Mouse (Mus musculus): Measurements from ENCODE around the gene M6pr.

Gene M6pr

DNA sequence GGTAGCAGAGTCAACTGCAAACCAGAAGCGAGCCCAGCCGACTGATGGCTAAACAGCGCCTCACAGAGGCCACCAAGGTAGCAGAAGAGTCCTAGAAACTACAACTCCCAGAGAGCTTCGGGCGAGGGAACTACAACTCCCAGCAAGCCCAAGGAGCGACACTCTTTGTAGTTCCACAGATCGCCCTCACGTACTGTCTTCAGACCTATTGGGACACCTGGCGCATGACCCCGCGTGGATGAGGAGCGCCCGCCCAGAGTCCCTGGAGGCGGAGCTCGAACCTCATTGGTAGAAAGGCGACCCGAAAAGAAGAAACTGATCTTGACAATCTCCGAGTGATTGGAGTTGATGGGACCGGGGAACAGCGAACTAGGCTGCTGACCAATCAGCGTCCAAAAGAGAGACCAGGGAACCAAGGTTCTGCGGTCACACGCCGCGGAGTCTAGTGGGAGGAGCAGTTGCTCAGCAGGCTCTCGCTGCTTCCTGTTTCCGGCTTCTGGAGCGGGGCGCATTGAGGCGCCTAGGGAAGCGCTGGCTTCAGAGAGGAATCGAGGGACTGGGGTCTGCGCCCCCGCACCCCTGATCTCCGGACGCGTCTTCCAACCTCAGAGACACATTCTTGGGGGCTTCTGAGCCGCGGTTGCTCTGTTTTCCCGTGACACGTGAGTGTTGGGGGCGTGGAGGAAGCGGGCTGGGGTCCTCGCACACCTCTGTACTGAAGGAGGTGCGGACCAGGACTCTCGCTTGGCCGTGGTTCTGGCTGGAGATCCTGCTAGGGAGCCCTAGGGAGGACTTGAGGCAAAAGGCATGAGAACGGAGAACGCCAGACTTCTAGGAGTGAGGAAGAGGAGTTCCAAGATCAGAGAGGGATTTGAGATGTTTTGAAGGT lies at the start of gene M6pr:
TSS of gene M6pr (plus strand) at position 216 of the 889 bp plus-strand sequence.
- peak; percentile 95 to 99 for DNase-seq

DNA sequence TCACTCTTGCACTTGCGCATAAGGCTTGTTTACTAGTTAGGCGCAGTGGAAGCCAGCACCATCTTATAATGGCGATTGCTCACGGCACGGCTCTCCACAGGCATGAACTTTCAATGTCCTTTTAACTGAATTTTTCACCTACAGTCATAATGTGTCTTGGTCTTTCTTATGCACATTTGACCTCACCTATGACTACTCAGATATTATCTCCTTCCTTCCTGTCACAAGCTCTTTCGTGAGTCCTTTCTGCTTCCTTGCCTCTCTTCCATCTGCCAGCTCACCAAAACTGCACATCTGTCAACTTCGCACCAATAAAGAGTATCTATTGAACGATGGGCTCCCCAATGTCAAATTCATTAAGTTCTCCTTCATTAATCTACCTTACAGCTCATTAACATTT lies 46.0 kb upstream of the M6pr start:
- DNase-seq = no peak

- peak; percentile 19 to 48 for DNase-seq
These were observed 40.0 kb upstream of the M6pr start for GRCm38 (mm10) chr6:122268561-122268960.

GRCm38 (mm10) chr6:122269170-122269569 lies 39.4 kb upstream of the M6pr start:
- DNase-seq = no peak

GRCm38 (mm10) chr6:122270152-122270551 lies 38.4 kb upstream of the M6pr start:
- no peak for DNase-seq

- no peak for DNase-seq
These were observed 34.0 kb upstream of the M6pr start for GRCm38 (mm10) chr6:122274546-122274945.

DNA sequence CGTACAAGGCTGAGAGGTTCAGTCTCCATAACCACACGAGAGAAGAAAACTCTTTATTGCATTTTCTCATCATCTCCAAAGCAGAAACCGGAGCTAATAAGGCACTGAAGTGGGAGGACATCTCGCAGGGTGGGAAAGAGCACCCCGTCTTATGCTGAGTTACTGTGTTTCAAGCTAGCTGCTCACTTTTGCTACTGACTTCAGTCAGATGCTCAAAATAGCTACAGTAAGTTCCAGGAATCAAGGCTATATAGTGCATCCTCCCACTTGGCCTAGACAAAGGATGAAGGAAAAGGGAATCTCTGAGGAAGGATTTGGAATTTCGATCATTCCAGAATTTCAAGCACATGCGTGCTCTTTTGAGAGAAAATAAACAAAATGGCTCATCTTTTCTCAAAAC lies 32.0 kb upstream of the M6pr start:
- no peak for DNase-seq

DNA sequence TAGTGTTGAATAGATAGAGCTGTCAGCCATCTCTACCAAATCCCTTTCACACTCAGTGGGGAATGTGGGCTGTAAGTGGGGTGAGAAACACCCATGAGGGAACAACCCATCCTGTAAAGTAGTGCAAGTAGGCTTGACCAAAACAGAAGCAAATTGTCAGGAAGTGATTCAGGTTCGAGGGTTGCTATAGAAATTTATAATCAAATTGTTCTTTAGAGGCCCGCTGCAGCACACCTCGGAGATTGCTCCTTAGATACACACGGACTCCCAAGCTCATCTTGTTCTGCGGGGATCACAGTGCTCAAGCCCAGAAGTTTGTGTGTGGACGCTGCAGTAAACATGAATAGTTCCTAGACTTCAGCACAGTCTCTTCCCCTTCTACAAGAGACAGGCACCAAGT lies 25.7 kb upstream of the M6pr start, which contains the start of gene Klrg1:
TSS of gene Klrg1 (minus strand) at position 101 of the 400 bp plus-strand sequence.
- no peak for DNase-seq

- no peak for DNase-seq
These were observed 25.1 kb upstream of the M6pr start for GRCm38 (mm10) chr6:122283429-122283828.

DNA sequence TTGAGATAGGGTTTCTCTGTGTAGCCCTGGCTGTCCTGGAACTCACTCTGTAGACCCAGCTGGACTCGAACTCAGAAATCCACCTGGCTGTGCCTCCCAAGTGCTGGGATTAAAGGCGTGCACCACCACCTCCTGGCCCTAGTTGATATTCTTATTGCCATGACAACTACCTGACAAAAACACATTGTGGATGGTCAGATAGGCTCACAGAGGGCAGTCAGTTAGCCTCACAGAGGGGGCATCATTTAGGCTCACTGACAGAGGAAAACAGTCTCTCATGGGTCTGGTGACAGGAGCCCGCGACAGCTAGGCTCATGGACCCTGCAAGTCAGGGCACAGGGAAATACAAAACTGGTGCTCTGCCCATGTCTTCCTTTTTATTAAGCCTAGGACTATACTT lies 24.2 kb upstream of the M6pr start:
- no peak for DNase-seq

DNA sequence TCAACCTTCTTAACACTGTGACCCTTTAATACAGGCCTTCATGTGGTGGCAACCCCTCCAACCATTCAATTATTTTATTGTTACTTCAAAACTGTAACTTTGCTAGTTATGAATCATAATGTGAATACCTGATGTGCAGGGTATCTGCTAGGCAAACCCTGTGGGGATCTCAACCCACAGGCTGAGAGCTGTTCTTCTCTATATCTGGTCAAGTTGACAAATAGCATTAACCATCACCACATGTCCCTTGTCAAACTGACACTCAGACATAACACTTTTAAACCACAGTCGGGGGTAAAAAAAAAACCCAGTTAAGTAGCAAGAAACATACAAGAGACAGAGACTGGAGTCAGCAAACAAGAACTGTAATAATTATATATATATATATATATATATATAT lies 23.7 kb upstream of the M6pr start:
- DNase-seq = no peak

DNA sequence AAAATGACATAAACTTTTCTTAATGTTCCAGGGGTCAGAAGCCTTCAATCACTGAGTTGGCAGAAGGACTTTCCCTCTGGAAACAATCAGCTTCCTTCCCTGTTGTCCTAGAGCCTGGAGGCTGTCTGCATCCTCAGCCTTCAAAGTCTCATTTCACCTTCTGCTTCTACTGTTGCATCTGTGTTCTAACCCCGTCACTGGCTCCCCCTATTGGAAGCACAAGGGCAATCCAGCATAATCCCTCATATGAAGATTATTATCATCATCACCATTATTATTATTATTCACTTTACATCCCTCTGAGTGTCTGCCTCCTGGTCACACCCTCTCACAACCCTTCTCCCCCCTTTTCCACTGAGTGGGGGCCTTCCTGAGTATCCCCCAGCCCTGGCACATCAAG lies 20.3 kb upstream of the M6pr start:
- no peak for DNase-seq

DNA sequence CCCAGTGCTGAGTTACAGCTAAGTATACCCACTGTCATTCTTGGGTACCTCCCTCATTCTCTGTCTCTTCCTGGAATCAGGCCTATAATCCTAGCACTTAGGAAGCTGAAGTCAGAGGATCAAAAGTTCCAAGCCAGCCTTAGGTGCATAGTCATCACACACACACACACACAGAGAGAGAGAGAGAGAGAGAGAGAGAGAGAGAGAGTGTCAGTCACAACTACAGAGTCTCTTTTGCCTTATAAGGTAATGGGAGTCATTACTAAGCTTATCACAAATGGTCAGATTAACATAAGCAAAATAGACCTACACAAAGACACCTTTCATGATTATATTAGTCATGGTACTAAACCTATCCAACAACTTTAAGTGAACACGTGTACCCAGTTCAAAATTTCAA lies 19.2 kb upstream of the M6pr start:
- DNase-seq = no peak

GRCm38 (mm10) chr6:122290253-122290652 lies 18.3 kb upstream of the M6pr start:
- no peak for DNase-seq

DNA sequence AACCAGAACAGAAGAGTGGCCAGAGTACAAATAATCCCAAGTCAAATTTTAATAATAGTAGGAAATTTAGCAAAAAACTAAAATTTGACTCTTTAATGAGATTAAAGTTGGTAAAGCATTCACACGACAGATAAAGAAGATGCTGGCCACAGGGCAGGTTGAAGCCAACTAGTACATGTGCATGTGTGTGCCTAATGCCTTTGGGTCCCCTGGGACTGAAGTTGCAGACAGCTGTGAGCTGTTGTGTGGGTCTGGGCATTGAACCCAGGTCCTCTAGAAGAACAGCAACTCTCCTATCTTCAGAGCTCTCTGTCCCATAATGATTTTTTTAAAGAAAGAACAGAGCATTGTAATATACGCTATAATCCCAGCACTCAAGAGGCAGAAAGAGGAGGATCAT lies 17.3 kb upstream of the M6pr start:
- no peak for DNase-seq

DNA sequence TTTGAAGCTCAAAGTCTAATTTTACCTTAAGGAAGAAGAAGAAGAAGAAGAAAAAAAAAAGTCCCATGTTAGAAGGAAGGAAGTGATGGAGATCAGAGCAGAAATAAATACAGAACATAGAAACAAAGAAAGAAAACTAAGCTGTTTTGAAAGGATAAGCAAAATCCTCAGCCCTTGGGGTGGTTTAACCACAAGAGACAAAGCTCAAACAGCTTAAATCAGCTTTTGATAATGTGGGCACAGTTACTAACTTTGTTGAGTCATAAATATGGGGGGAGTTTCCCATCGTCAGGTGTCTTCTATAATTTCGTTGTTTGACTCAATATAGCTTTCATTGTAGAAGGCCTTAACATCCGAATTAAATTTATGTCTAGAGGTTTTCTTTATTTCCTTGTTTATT lies 16.8 kb upstream of the M6pr start:
- DNase-seq = no peak

DNA sequence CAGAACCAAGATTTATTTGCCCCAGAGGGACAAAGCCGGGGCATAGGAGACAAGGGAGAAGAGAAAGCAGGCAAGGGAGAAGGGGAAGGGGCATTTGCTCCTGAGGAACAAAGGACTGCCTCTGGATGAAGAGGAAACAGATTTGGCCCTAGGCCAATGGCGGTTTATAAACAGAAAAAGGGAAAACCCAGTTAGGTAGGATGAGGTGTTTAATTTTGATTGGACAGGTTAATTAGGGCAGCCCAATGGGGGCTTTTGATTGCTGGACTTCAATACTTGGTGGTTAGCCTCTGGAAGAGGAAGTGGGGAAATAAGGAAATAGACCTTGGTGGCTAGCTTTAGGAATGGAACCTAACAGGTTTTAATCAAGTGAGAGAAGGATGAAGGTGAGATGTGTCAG lies 16.3 kb upstream of the M6pr start:
- no peak for DNase-seq

GRCm38 (mm10) chr6:122293121-122293520 lies 15.4 kb upstream of the M6pr start:
- no peak for DNase-seq

DNA sequence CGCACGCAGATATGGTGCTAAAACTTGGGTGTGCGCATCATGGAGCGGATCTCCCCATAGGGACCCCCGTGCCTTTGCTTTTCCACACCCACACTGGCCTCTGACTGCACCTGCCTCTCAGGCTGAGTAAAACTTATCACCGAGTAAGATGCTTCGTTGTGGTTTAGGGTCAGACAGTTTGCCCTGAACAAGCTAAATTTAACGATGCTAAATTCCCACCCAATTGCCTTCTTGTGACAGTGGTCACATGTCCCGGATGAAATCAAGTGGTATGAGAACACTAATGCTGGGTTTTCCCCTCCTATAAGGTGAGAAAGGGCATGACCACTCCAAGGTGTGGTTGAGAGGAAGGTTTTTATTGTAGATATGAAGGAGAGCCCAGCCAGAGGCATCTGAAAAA lies 14.7 kb upstream of the M6pr start:
- DNase-seq = no peak

GRCm38 (mm10) chr6:122294290-122294689 lies 14.2 kb upstream of the M6pr start:
- DNase-seq = no peak

GRCm38 (mm10) chr6:122295242-122295641 lies 13.3 kb upstream of the M6pr start:
- DNase-seq = no peak

- no peak for DNase-seq
These were observed 11.6 kb upstream of the M6pr start for GRCm38 (mm10) chr6:122296918-122297278.

DNA sequence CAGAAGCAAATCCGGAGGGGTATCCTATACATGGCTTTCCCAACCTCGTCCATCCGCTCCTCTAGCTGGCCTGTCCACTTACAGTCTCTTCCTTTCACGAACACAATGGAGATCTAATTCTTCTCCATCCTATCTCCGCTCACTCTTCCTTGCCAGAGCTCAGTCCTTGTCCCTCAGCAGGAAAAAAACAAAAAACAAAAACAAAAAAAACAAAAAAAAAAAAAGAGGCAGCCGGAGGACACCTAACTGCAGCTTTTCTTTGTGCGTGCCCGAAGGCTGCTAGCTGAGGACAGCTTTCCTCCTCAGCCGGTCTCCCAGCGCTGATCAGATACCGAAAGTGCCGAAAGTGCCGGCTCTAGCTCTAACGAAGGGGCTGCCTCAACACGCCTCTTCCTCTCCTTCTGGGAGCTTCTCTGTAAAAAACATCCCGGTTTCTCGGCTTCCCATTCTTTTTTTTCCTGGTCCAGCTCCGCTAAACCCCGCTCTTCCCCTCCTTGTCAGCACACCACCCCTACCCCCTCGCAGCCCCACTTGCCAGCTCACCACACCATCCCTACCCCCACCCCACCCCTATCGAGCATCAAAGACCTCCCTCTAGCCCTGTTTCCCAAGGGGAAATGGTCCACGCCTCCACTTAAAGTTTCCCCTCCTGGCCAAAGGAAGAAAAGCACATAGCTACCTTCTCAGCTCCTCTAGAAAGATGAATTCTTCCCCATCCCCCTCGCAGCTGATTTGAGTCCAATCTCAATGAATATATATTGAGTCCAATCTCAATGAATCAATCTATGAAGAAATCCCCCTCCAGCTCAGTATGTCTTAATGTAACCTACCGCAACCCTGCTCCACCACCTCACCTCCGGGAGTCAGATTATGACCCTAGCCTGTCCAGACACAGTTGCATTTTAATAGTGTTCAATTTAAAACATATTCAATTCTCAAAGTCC lies 11.0 kb upstream of the M6pr start:
- DNase-seq = peak in 1 of 2 experiments; percentile 10

DNA sequence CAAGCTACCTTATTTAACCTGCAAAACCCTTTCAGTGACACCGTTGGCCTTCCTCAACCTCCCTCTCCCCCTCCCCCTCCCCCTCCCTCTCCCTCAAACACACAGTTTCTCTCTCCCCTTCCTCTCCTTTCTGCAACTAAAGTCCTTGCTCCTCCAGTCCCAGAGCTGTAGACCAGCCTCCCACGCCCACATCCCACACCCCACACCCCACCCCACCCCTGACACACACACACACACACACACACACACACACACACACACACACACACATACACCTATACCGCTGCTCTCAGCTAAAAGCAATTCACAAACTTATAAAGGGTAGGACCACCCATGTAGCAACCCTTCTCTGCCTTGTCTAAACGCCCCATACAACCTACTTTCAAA lies 10.3 kb upstream of the M6pr start:
- DNase-seq = no peak
